Mouse (Mus musculus) Patski (cell line): Measurements from ENCODE around the gene Kcnk5. TPM values are rescaled to one million over a fixed set of nuclear protein-coding genes. Genes with fewer than 3 reads are reported as not detected.
A peak's percentile ranks its signal among the peaks of the same experiment; 100 is the strongest.

Experiments used
- ATAC-seq: fragments of 100-300 bp; one replicate; pipeline ENCODE4 v1.8.0; 2021
- CTCF ChIA-PET: fragments of 350-600 bp; sonication (Branson Sonifier 250); formaldehyde crosslinking; loops from one replicate; lab custom pipeline; 2022; ENCODE audit warnings: inconsistent platforms; lab: Charles Lee
- POLR2A ChIA-PET: fragments of 350-600 bp; sonication (Branson Sonifier 250); formaldehyde crosslinking; loops from one replicate; lab custom pipeline; 2022; ENCODE audit warnings: antibody characterized with exemption, inconsistent platforms; lab: Charles Lee
- DNase-seq: peaks from one replicate; pipeline ENCODE4 v3.0.0-alpha.2; 2011; ENCODE audit warnings: low read depth, low spot score
- H3K27me3 ChIP-seq: fragments of 371-371 bp; one replicate; pipeline ENCODE4 v1.5.1; 2021
- CTCF ChIP-seq: fragments of 100-300 bp; IDR thresholded peaks from one replicate; pipeline ENCODE4 v1.5.1; 2021
- in situ Hi-C: fragments of 300-500 bp; cut with MboI; formaldehyde crosslinking; loops from 3 replicates; pipeline ENCODE4 v1.11.1; 2018; ENCODE audit warnings: low pct_unique_long_range_greater_than_20kb, mixed read lengths
- polyA plus RNA-seq: library from polyadenylated mRNA; unstranded; gene quantifications from one replicate; pipeline ENCODE4 v1.2.3, GENCODE M21; 2021

Gene Kcnk5
- polyA plus RNA-seq, 1 experiment from 2014 or later: 2.2 TPM

- TF ChIP-seq CTCF: no peak
- ChIA-PET POLR2A (no interaction called here), CTCF (no interaction called here)
- in situ Hi-C loops: no loop called here
- H3K27me3 ChIP-seq: no peaks in the 10 kb centered on the region
- DNase-seq (no peak), ATAC-seq (no peak)
Observed at GRCm38 (mm10) chr14:20120868-20121267, 60.7 kb downstream of the Kcnk5 start.

- no peaks in the 10 kb centered on the region for H3K27me3 ChIP-seq
- no peak for TF ChIP-seq CTCF
- no peak for ATAC-seq
- in situ Hi-C loops: no loop called here
- DNase-seq: no peak
- ChIA-PET CTCF (no interaction called here), POLR2A (no interaction called here)
Observed at GRCm38 (mm10) chr14:20120012-20120411, 61.6 kb downstream of the Kcnk5 start.

GRCm38 (mm10) chr14:20116149-20116605 is 65.4 kb downstream of the Kcnk5 start:
- DNase-seq (no peak), ATAC-seq (no peak)
- H3K27me3 ChIP-seq: no peaks in the 10 kb centered on the region
- CTCF ChIA-PET: interaction anchor here (0.8 to 3.6 kb wide), 2 partner anchors 45 to 135 kb away, joined by 3 to 17 read pairs; no protein-coding TSS in a partner anchor
- POLR2A ChIA-PET: no interaction called here
- no peak for TF ChIP-seq CTCF
- in situ Hi-C loops: no loop called here

DNA sequence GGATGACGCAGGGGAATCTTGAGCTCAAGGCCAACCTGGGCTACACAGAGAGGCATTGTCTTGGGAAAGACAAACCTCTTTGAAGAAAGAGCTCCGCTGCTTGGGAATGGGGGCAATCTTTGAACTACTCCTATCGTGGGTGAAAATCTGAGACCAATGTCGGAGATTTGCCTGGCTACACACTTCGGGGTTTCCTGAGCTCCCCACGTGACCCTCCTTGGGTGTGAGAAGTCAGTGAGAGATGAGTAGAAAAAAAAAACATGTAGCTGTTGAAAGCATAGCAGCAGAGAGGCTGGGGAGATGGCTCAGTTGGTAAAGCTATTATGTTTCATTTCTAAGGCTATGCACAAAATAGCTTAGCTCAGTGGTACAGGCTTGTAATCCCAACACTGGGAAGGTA is 66.7 kb downstream of the Kcnk5 start:
- TF ChIP-seq CTCF: no peak
- no peak for ATAC-seq
- DNase-seq: no peak
- CTCF ChIA-PET: interaction anchor here (0.6 to 3.6 kb wide), 11 partner anchors 9 to 136 kb away, joined by 3 to 17 read pairs (median 6); no protein-coding TSS in a partner anchor
- POLR2A ChIA-PET: interaction anchor here (1.3 to 1.5 kb wide), 2 partner anchors 69 to 129 kb away, joined by 3 read pairs; no protein-coding TSS in a partner anchor
- in situ Hi-C loops: loop anchor here (5.0 kb wide), 1 partner anchor 132 kb away; no protein-coding TSS in a partner anchor
- no peaks in the 10 kb centered on the region for H3K27me3 ChIP-seq

GRCm38 (mm10) chr14:20113964-20114363 is 67.6 kb downstream of the Kcnk5 start:
- ChIA-PET CTCF (interaction anchor here (0.7 to 3.6 kb wide), 28 partner anchors 10 to 314 kb away, joined by 3 to 28 read pairs (median 4); no protein-coding TSS in a partner anchor), POLR2A (interaction anchor here (1.5 kb wide), 2 partner anchors 130 to 135 kb away, joined by 3 to 5 read pairs; no protein-coding TSS in a partner anchor)

DNA sequence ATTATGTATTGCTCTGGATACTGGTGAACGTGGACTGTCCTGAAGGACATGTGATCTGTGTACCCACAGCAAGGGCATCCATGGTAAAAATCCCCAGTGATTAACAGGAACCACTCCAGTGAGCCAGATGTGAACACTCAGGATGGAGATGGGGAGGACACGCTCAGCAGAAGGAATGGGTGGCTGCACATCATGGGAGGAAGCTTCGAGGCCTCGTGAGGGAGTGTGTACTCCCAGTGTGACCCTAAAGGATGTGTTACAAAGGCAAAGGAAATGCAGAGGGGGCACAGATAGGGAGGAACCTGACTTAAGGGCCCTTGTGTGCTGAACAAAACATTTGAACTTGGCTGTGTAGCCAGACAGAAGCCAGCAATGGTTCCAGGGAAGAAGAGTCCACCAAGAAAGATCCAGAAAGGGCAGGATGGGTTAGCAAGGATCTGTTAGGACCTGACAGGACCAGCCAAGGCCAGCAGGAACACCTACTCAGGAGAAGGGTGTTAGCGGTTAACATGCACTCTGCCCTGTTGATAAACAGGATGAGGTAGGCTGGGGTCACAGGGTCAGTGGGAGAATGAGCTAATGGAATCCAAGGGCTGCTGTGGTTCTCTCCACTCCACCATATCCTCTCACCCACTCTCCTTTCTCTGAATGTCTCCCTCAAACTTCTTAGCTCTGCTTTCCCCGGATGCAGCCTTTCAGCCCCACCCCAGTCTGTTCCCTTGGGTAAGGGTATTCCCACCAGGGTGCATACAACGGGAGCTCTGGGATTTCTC is 68.2 kb downstream of the Kcnk5 start:
- in situ Hi-C loops: loop anchor here (5.0 kb wide), 1 partner anchor 134 kb away; no protein-coding TSS in a partner anchor
- no peak for DNase-seq

More at GRCm38 (mm10) chr14:20113964-20114363, 67.6 kb downstream of the Kcnk5 start:
- TF ChIP-seq CTCF: peak; percentile 97
- H3K27me3 ChIP-seq: no peaks in the 10 kb centered on the region
- ATAC-seq (peak; percentile 69), DNase-seq (peak; percentile 43)
- in situ Hi-C loops: loop anchor here (5.0 kb wide), 1 partner anchor 133 kb away; no protein-coding TSS in a partner anchor

GRCm38 (mm10) chr14:20112218-20112617 is 69.4 kb downstream of the Kcnk5 start:
- CTCF ChIA-PET: interaction anchor here (1.2 kb wide), 1 partner anchor 29 kb away, joined by 3 read pairs; no protein-coding TSS in a partner anchor
- TF ChIP-seq CTCF: peak; percentile 36
- ATAC-seq (no peak), DNase-seq (no peak)
- no peaks in the 10 kb centered on the region for H3K27me3 ChIP-seq
- in situ Hi-C loops: loop anchor here (5.0 kb wide), 1 partner anchor 135 kb away; no protein-coding TSS in a partner anchor
- POLR2A ChIA-PET: no interaction called here

More for the DNA sequence above, 68.2 kb downstream of the Kcnk5 start:
- TF ChIP-seq CTCF: no peak
- ChIA-PET POLR2A (interaction anchor here (1.5 kb wide), 2 partner anchors 131 to 136 kb away, joined by 3 to 5 read pairs; no protein-coding TSS in a partner anchor), CTCF (interaction anchor here (0.7 to 3.6 kb wide), 25 partner anchors 9 to 314 kb away, joined by 3 to 28 read pairs (median 4); no protein-coding TSS in a partner anchor)
- ATAC-seq: no peak
- no peaks in the 10 kb centered on the region for H3K27me3 ChIP-seq

GRCm38 (mm10) chr14:20110945-20111344 is 70.7 kb downstream of the Kcnk5 start:
- ChIA-PET POLR2A (no interaction called here), CTCF (no interaction called here)
- DNase-seq (no peak), ATAC-seq (no peak)
- no peak for TF ChIP-seq CTCF
- H3K27me3 ChIP-seq: no peaks in the 10 kb centered on the region
- in situ Hi-C loops: loop anchor here (5.0 kb wide), 1 partner anchor 136 kb away; no protein-coding TSS in a partner anchor

- no peaks in the 10 kb centered on the region for H3K27me3 ChIP-seq
- CTCF ChIA-PET: interaction anchor here (1.4 to 1.5 kb wide), 2 partner anchors 162 to 164 kb away, joined by 3 to 4 read pairs; no protein-coding TSS in a partner anchor
- DNase-seq (no peak), ATAC-seq (no peak)
- POLR2A ChIA-PET: no interaction called here
- no peak for TF ChIP-seq CTCF
- in situ Hi-C loops: no loop called here
Observed at GRCm38 (mm10) chr14:20106271-20106670, 75.3 kb downstream of the Kcnk5 start.

GRCm38 (mm10) chr14:20103207-20103606 is 78.4 kb downstream of the Kcnk5 start:
- ATAC-seq (no peak), DNase-seq (no peak)
- POLR2A ChIA-PET: no interaction called here
- H3K27me3 ChIP-seq: no peaks in the 10 kb centered on the region
- TF ChIP-seq CTCF: no peak
- in situ Hi-C loops: no loop called here
- CTCF ChIA-PET: interaction anchor here (1.5 kb wide), 1 partner anchor 10 kb away, joined by 4 read pairs; no protein-coding TSS in a partner anchor
